Mouse (Mus musculus) cortical plate, adult 2 months (tissue): ENCODE measurements around the gene Ece1.

Source experiments
- CTCF ChIP-seq: fragments of 200-500 bp; IDR thresholded peaks from 2 replicates; pipeline ENCODE4 v1.5.1; 2011; ENCODE audit warnings: mild to moderate bottlenecking, control low read depth, low read length; ENCODE audit not compliant: insufficient read depth; ENCODE audit errors: extremely low read depth
- POLR2A ChIP-seq: fragments of 200-500 bp; IDR thresholded peaks from 2 replicates; pipeline ENCODE4 v1.6.1; 2011; ENCODE audit warnings: mild to moderate bottlenecking, low read length, control low read depth; ENCODE audit not compliant: insufficient read depth; ENCODE audit errors: extremely low read depth

DNA sequence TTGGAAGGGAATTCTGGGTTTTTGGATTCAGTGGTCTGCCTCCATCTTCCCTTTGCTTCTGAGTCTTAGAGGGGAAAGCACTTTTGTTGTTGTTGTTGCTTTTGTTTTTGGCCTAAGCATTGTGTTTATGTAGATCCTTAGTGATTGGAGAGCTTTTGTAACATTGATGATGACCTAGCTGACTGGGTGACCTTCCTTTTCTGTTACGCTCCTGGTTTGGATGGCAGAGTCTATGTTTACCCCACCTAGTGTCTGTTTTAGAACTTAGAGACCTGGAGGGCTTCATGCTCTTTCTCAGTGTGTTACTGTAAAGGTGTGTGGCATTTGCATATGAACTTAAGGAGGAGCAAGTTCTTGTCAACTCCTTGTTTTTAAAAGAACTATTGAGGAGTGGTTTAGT is 143.7 kb downstream of the Ece1 start:
- TF ChIP-seq CTCF (no peak), POLR2A (no peak)
